Mouse (Mus musculus): ENCODE data around the gene Tstd1. TPM values are rescaled to one million over a fixed set of nuclear protein-coding genes. Genes with fewer than 3 reads are reported as not detected.

Gene Tstd1
- total RNA-seq, 2 experiments from 2014 or later, result 0.78 to 0.98 TPM

DNA sequence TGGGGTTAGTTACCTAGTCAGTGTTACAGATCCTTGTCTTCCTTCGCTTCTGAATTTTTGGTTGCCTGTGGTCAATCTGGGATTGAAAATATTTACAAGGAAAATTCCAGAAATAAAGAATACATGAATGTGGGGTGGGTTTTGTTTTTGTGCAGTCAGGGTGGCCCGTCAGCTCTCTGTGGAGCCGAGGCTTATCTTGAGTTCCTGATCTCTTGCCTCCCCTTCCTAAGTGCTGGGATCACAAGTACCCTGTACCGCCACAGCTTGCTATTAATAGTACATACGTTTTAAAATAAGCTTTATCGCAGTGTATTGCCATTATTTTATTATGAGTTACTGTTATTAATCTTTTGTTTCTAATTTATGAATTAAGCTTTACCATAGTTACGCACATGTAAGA lies 28.2 kb downstream of the Tstd1 start:
- no peak for DNase-seq
- intact Hi-C loops (cut with DNase I; ENCODE audit: low total_unique reads), result no loop called here

DNA sequence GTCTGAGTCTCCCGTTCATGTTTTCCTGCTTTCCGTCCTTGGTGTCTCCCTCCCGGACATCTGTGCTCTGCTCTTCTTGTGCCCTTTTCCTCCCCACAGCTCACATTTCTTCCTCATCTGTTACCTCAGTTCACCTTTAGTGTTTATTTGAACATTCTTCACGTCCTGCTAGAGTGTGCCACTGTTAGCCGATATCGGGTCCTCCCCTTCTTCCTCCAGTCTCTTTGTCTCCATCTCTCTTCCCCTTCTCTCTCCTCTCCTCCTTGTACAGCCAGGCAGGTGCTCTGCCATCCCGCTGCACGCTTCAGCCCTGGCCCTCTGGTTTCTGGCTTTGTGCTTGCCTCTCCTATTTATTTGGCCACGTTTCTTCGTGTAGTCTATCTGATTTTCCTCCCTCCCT lies 29.0 kb downstream of the Tstd1 start:
- intact Hi-C loops (cut with DNase I; ENCODE audit: low total_unique reads), result no loop called here
- no peak for DNase-seq

GRCm38 (mm10) chr1:171450062-171450461 lies 31.4 kb downstream of the Tstd1 start:
- no peak for DNase-seq
- intact Hi-C loops (cut with DNase I; ENCODE audit: low total_unique reads), result no loop called here

DNA sequence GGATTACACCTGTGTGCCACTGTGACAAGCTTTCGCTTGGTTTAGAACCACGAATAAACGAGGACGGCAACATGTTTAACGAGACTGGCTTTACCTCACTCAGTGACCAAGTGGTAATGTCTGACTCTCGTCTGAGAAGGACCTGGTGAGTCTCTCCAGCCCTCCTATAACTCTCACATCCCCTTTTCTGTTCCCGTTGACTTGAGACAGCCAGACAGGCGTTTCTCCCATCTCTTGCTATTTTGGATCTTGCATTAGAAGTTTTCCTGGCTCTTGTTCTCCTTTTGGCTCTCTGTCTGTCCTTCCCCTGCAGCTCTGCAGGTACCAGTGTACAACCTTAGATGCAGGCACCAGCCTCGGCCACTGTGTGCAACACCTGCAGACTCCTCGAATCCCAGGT lies 32.3 kb downstream of the Tstd1 start:
- DNase-seq, result no peak
- intact Hi-C loops (cut with DNase I; ENCODE audit: low total_unique reads), result no loop called here

- intact Hi-C loops (cut with DNase I; ENCODE audit: low total_unique reads), result no loop called here
- DNase-seq, result no peak
These were observed 33.9 kb downstream of the Tstd1 start for GRCm38 (mm10) chr1:171452522-171452921.

- intact Hi-C loops (cut with DNase I; ENCODE audit: low total_unique reads), result no loop called here
- no peak for DNase-seq
These were observed 34.3 kb downstream of the Tstd1 start for GRCm38 (mm10) chr1:171452923-171453322.

GRCm38 (mm10) chr1:171454926-171455325 lies 36.3 kb downstream of the Tstd1 start:
- intact Hi-C loops (cut with DNase I; ENCODE audit: low total_unique reads), result no loop called here
- no peak for DNase-seq

DNA sequence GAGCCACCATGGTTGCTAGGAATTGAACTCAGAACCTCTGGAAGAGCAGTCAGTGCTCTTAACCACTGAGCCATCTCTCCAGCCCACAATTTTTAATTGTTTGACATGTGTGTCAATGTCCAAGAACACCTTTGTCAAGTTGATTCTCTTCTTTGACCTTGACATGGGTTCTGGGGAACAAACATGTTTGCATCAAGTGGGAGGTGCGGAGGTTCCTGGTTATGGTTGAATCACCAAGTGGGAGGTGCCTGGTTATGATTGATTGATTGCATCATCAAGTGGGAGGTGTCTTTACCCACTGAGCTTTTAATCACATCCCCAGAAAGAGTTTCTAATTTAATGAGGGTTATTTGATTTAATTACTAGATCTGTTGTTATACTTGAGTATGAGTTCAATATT lies 38.9 kb downstream of the Tstd1 start:
- intact Hi-C loops (cut with DNase I; ENCODE audit: low total_unique reads), result no loop called here
- no peak for DNase-seq

DNA sequence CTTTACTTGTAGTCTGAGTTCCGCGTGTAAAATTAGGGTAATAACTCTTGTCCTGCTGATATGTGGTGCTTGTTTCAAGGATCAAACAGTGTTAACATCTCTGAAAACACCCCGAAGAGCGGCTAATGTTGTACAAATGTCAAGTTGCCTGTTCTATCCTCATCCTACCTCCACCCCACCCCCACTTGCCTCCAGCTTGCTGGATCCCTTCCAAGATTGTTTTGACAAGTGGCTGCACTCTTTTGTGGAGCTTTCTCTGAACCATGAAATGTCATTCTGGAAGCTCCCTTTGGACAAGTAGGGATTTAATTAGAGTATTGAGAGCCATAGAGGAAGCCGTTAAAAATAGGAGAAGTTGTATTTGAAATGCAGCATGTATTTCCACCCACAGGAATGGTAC lies 41.1 kb downstream of the Tstd1 start:
- intact Hi-C loops (cut with DNase I; ENCODE audit: low total_unique reads), result no loop called here
- DNase-seq, result no peak

GRCm38 (mm10) chr1:171460551-171461503 lies 42.2 kb downstream of the Tstd1 start:
- intact Hi-C loops (cut with DNase I; ENCODE audit: low total_unique reads), result no loop called here
- no peak for DNase-seq

GRCm38 (mm10) chr1:171463133-171463532 lies 44.5 kb downstream of the Tstd1 start:
- intact Hi-C loops (cut with DNase I; ENCODE audit: low total_unique reads), result no loop called here
- no peak for DNase-seq

DNA sequence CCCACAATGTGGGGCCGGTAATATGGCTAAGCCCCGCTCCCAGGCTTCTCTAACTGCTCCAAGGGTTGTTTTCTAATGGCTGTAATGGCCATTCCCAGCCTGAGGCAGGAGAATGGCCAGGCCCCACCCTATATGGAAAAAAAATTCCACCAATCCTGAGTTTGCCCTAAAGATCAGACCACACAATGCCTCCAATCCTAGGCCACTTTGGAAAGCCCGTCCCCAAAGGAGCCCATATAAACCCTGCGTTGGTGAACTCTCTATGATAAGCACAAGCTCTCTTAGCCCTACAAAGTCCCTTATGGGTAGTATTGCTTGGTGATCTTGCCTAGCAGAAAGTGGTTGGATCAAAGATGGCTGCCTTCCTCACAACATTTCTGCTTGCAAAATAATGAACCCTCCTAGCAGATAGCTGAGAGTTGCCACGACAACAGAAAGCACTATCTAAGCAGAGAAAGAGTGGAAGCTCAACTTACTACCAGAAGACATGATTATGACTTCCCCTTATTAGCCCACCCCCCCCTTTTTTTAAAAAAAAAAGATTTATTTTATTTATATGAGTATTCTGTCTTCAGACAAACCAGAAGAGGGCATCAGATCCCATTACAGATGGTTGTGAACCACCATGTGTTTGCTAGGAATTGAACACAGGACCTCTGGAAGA lies 47.2 kb downstream of the Tstd1 start:
- intact Hi-C loops (cut with DNase I; ENCODE audit: low total_unique reads), result no loop called here
- DNase-seq, result no peak

- intact Hi-C loops (cut with DNase I; ENCODE audit: low total_unique reads), result no loop called here
- DNase-seq, result no peak
These were observed 47.9 kb downstream of the Tstd1 start for GRCm38 (mm10) chr1:171466565-171466964.

GRCm38 (mm10) chr1:171469678-171470077 lies 51.0 kb downstream of the Tstd1 start:
- DNase-seq, result no peak
- intact Hi-C loops (cut with DNase I; ENCODE audit: low total_unique reads), result no loop called here

Other genes with a start within 250 kb of the Tstd1 start
- gene Pcp4l1, start 222.6 kb upstream of the Tstd1 start, total RNA-seq (2021), result 10 to 100 TPM; 12.3 to 17.1 TPM
- gene Nr1i3, start 204.9 kb upstream of the Tstd1 start, total RNA-seq (2021), result not detected
- gene Tomm40l, start 196.4 kb upstream of the Tstd1 start, total RNA-seq (2021), result 10 to 100 TPM; 44.3 to 46.7 TPM
- not detected for gene Apoa2, start 193.8 kb upstream of the Tstd1 start, total RNA-seq (2021)
- gene Fcer1g, start 184.5 kb upstream of the Tstd1 start, total RNA-seq (2021), result 1 to 10 TPM; 6.3 to 7.1 TPM
- gene Adamts4, start 168.5 kb upstream of the Tstd1 start, total RNA-seq (2021), result 1 to 10 TPM; 2.4 to 3.1 TPM
- gene Ndufs2, start 167.5 kb upstream of the Tstd1 start, total RNA-seq (2021), result 100 to 1,000 TPM; 580 to 737 TPM
- gene B4galt3, start 148.5 kb upstream of the Tstd1 start, total RNA-seq (2021), result 1 to 10 TPM; 5.9 to 9.4 TPM
- gene Ppox, start 137.7 kb upstream of the Tstd1 start, total RNA-seq (2021), result 10 to 100 TPM in 1 of 2 experiments, 1 to 10 TPM in 1; 9.6 to 11.8 TPM
- 10 to 100 TPM; 13.1 to 13.7 TPM for gene Usp21, start 130.9 kb upstream of the Tstd1 start, total RNA-seq (2021)
- 10 to 100 TPM; 84.3 to 87.2 TPM for gene Ufc1, start 123.8 kb upstream of the Tstd1 start, total RNA-seq (2021)
- 10 to 100 TPM; 26.3 to 27.7 TPM for gene Dedd, start 89.7 kb upstream of the Tstd1 start, total RNA-seq (2021)
- gene Nit1, start 73.2 kb upstream of the Tstd1 start, total RNA-seq (2021), result 10 to 100 TPM; 19.3 to 25.3 TPM
- 10 to 100 TPM; 86.7 to 93.6 TPM for gene Pfdn2, start 73.2 kb upstream of the Tstd1 start, total RNA-seq (2021)
- under 1 TPM; 0.20 to 0.27 TPM for gene Klhdc9, start 58.1 kb upstream of the Tstd1 start, total RNA-seq (2021)
- gene Nectin4, start 48.8 kb upstream of the Tstd1 start, total RNA-seq (2021), result not detected
- 1 to 10 TPM in 1 of 2 experiments, under 1 TPM in 1; 0.97 to 1.2 TPM for gene Arhgap30, start 29.9 kb upstream of the Tstd1 start, total RNA-seq (2021)
- 10 to 100 TPM; 25.8 to 27.0 TPM for gene Usf1, start 7.6 kb upstream of the Tstd1 start, total RNA-seq (2021)
- 10 to 100 TPM; 10.8 to 12.6 TPM for gene F11r, start 18.7 kb downstream of the Tstd1 start, total RNA-seq (2021)
- 1 to 10 TPM; 2.1 to 2.5 TPM for gene Alyref2, start 84.6 kb downstream of the Tstd1 start, total RNA-seq (2021)
- gene Itln1, start 116.4 kb downstream of the Tstd1 start, total RNA-seq (2021), result not detected
- gene Cd244a, start 140.3 kb downstream of the Tstd1 start, total RNA-seq (2021), result not detected
- under 1 TPM; 0.11 to 0.21 TPM for gene Ly9, start 188.5 kb downstream of the Tstd1 start, total RNA-seq (2021)
- not detected for gene Slamf7, start 234.2 kb downstream of the Tstd1 start, total RNA-seq (2021)